Mouse (Mus musculus): ENCODE measurements around the gene Agpat3.

GRCm38 (mm10) chr10:78255646-78256059 is 96.6 kb downstream of the Agpat3 start:
- no peak for TF ChIP-seq CTCF (IDR thresholded peaks at IDR 0.05; ENCODE audit: borderline replicate concordance, insufficient read depth, low read length)
- no peak for TF ChIP-seq POLR2A (IDR thresholded peaks at IDR 0.05; ENCODE audit: low read depth, low read length)
